18 mouse cellular contexts compared by ENCODE assay signal in the genomic region with DNA sequence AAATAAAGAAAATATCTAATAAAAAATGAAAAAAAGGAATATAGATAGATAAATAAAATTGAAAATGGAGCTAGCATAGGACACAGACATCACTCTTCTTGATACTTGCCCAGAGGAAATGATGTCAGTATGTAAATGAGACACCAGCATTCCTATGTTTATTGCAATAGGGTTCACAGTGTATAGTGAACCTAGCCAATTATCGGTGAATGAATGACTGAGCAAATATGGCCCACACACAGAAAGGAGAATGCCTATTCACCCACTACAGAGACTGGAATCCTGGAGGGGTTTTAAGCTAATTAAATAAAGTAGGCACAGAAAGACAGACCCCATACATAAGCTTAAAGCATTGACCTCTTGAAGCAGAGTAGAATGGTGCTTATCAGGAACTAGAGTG.
"Had no signal": no experiment of that assay in that cellular context is flagged by ENCODE, and none has a peak within 500 bp of the region (broad histone marks: within the 10 kb centered on the region; RNA-seq: fewer than 3 reads in every experiment).

No protein-coding gene starts in this region.

- H3K9me3 ChIP-seq: midbrain, embryonic 10.5 days; midbrain, embryonic 12.5 days; neural tube, embryonic 13.5 days; neural tube, embryonic 15.5 days had no signal

- ATAC-seq: midbrain, embryonic 16.5 days had no signal

- H3K4me3 ChIP-seq: midbrain, embryonic 10.5 days; midbrain, embryonic 12.5 days; myocyte; neural tube, embryonic 13.5 days; neural tube, embryonic 15.5 days had no signal

- H3K27ac ChIP-seq: midbrain, embryonic 10.5 days; midbrain, embryonic 12.5 days; neural tube, embryonic 13.5 days; neural tube, embryonic 15.5 days had no signal

- H3K4me2 ChIP-seq: lung, embryonic 14.5 days; midbrain, embryonic 12.5 days; neural tube, embryonic 13.5 days; neural tube, embryonic 15.5 days had no signal

- H3K36me3 ChIP-seq: midbrain, embryonic 10.5 days; midbrain, embryonic 12.5 days; neural tube, embryonic 13.5 days; neural tube, embryonic 15.5 days had no signal

- H3K9ac ChIP-seq: lung, embryonic 14.5 days; midbrain, embryonic 12.5 days; neural tube, embryonic 13.5 days; neural tube, embryonic 15.5 days had no signal

- H3K27me3 ChIP-seq: midbrain, embryonic 12.5 days; neural tube, embryonic 13.5 days; neural tube, embryonic 15.5 days had no signal

- H3K4me1 ChIP-seq: midbrain, embryonic 10.5 days; neural tube, embryonic 13.5 days; neural tube, embryonic 15.5 days had no signal

- DNase-seq: lung, embryonic 14.5 days; lung, postnatal 10 days; lung, postnatal 4 days; midbrain, embryonic 14.5 days; retina, postnatal 1 day; right cerebral cortex, adult 18-20 months; right cerebral cortex, postnatal 25 days; right cerebral cortex, postnatal 4 days; spleen, adult 18-20 months; thymus, adult 18-20 months; thymus, postnatal 14 days; thymus, postnatal 36 days had no signal
